Mouse (Mus musculus): Measurements from ENCODE around the gene Creb3l2.
A peak's percentile ranks its signal among the peaks of the same experiment; 100 is the strongest.
"Not testable (repeated sequence)": the region's sequence is repeated elsewhere in the genome, so short reads cannot be mapped to it uniquely, and the experiment has no call there.

Creb3l2 gene

DNA sequence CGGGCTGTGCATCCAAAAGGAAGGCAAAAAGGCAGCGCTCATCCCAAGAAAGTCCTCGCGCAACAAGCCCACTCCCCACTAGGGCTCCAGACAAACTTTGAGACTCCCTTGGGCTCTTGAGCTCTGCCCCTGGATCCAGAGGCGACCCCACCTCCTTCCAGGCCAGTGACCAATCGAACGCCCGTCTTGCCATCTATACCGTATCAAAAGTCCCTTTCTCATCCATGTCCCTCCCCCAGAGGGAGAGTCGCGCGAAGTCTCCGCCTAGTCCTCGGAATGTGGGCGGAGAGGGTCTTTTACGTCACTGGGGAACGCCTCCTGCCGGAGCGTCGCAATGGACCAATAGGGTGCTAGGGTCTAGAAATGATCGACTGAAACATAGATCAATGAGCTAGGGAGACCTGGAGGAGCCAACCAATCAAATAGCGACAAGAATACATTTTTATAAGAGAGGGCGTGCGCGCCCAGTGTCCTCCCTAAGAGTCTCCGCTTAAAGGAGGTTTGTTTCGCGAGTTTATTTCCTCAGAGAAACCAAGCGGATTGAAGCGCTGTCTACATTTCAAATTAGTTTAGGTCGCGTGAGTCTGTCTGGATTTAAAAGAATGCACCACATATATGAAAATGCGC is at the start of gene Creb3l2:
TSS of gene Creb3l2 (minus strand) at position 106 of the 627 bp plus-strand sequence.
- peak; percentile 94 to 97 for DNase-seq (ENCODE audit: low spot score in 2 of 2)

GRCm38 (mm10) chr6:37486502-37486901 is 44.6 kb upstream of the Creb3l2 start:
- no peak for DNase-seq (ENCODE audit: low spot score in 2 of 2)

GRCm38 (mm10) chr6:37484588-37485070 is 42.7 kb upstream of the Creb3l2 start:
- no peak for DNase-seq (ENCODE audit: low spot score in 2 of 2)

DNA sequence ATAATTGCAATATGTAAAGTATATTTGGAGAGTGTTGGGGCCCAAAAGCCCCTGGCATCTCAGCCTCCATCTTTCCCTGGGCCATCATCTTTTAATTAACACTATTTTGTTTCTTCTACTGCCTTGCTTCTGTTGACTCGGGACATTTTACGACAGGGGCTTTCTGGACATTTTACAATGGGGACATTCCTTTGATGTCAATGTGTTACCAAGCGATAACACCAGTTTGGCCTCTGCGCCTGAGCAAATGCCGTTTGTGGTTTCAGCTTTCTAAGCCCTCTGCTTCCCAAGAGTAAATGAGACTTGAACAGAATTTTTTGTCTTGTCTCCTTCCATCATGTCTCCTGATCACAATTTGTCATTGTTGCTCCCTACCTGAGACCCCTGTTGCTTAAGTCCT is 41.3 kb upstream of the Creb3l2 start:
- no peak for DNase-seq (ENCODE audit: low spot score in 2 of 2)

GRCm38 (mm10) chr6:37481147-37481546 is 39.2 kb upstream of the Creb3l2 start:
- no peak for DNase-seq (ENCODE audit: low spot score in 2 of 2)

GRCm38 (mm10) chr6:37480008-37480407 is 38.1 kb upstream of the Creb3l2 start:
- DNase-seq (ENCODE audit: low spot score in 2 of 2), result no peak

- DNase-seq (ENCODE audit: low spot score in 2 of 2), result no peak
Measured at GRCm38 (mm10) chr6:37478481-37478880, 36.5 kb upstream of the Creb3l2 start.

DNA sequence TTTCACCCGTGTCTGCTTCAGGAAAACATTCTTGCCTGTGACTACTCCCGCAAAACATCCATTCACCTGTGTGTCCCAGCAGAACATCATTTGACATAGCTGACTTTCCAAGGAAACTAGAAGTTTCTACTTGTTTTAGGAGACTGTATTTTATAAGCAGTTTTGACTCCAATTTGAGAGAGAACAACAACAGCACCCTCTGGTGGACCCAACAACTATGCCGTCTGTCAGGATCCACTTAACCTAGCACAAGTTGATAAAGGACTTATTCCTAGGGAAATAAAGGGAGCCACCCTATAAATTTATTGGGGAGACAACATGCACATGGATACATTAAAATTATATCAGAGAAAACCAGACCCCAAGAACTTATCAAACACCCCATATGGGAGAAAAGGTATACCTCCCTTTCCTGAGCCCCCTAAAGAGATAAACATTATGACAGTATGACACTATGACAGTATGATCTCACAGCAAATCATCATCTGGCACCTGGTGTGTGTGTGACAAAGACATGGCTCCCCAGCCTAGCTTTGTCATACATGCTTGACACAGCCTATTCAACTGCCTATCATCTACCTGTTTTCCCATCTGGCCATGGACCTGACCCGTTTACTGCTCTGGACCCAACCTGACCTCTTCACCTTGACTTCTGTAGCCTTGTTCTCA is 31.9 kb upstream of the Creb3l2 start:
- DNase-seq (ENCODE audit: low spot score in 2 of 2), result peak in 1 of 2 experiments; percentile 35

DNA sequence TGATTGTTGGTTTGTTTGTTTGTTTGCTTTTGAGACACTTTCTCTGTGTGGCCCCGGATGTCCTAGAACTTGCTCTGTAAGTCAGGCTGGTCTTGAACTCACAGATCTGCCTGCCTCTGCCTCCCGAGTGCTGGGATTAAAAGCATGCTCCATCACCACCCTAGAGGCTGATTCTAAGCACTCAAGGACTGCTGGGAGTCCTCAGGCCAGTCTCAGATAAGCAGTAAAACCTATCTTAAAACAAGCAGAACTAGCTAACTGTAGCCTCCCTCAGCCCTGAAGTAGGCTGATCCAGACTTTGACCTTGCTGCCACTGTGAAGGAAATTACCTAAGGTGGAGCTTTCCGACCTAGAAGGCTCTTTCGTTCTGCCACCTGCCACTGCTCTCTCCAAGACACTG is 28.3 kb upstream of the Creb3l2 start:
- DNase-seq (ENCODE audit: low spot score in 2 of 2), result no peak

- DNase-seq (ENCODE audit: low spot score in 2 of 2), result no peak
Measured at GRCm38 (mm10) chr6:37465847-37466246, 23.9 kb upstream of the Creb3l2 start.

- DNase-seq (ENCODE audit: low spot score in 2 of 2), result no peak
Measured at GRCm38 (mm10) chr6:37465356-37465755, 23.4 kb upstream of the Creb3l2 start.

GRCm38 (mm10) chr6:37464585-37464984 is 22.6 kb upstream of the Creb3l2 start:
- no peak for DNase-seq (ENCODE audit: low spot score in 2 of 2)

DNA sequence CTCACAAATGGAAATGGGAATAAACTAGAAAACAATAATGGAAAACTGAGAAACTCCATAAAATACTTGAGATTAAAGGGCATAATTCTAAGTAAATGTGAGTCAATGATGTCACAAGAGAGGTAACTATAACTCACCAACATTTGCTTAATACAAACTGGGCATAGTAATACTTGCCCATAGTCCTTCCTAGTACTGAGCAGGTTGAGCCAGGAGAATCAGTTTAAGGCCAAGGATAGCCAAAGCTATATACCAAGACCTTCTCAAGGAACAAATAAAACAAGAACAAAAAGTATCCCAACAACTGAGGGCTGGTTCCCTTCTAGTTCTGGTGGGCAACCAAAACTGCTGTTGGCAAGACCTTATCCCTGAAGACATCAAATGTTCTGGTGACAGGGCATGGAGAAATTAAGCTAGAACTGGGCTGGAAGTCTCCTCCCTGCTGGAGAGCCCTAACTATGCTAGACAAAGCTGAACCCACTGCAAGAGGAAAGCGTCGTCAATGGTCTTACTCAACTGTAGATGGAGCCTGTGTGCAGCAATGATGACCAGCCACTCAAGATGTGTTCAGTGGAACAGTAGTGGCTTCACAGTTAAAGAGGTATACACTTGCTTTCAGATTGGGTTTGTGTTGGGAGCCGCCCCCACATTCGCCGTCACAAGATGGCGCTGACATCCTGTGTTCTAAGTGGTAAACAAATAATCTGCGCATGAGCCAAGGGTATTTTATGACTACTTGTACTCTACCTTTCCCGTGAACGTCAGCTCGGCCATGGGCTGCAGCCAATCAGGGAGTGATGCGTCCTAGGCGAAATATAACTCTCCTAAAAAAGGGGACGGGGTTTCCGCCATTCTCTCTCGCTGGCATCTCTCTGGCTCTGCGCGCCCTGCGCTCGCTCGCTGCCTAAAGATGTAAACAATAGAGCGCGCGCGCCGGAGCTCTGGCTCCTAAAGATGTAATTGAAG is 21.9 kb upstream of the Creb3l2 start:
- peak; percentile 25 to 46 for DNase-seq (ENCODE audit: low spot score in 2 of 2)

DNA sequence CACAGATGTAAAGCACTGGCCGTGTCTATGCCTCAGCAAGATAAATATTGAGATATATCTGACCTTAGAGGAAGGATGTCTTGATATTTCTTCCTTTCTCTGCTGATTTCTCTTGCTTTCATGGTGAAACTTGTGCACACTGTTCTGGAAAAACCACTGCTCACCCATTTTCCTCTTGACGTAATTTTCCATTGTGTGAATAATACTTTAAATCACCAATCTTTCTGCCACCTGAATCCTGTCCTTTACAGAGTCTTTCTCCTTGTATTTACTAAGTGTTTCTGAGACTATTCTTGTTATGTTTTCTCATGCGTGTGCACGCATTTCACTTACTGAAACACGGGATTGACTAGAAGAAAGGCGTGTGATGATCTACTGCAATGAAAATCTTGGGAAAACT is 18.7 kb upstream of the Creb3l2 start:
- no peak for DNase-seq (ENCODE audit: low spot score in 2 of 2)

- DNase-seq (ENCODE audit: low spot score in 2 of 2), result not testable (repeated sequence)
Measured at GRCm38 (mm10) chr6:37459656-37460055, 17.7 kb upstream of the Creb3l2 start.

- no peak for DNase-seq (ENCODE audit: low spot score in 2 of 2)
Measured at GRCm38 (mm10) chr6:37457990-37458655, 16.2 kb upstream of the Creb3l2 start.

DNA sequence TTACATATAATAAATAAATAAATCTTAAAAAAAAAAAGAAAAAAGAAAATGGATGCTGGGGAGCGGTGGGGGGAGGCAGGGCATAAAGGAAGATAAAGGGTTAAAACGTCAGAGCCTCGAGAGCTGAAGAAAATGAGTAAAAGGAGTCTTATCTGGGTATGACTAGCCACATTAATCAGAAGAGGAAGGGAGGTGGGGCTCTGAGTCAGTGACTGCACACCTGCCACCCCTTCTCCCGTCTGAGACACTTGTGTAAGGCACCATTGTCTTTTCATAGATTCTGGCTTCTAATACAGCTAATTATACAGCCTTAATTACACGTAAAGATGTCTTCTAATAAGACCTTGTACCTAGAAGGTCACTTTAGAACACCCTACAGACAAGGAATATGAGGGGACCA is 13.6 kb upstream of the Creb3l2 start:
- DNase-seq (ENCODE audit: low spot score in 2 of 2), result no peak

DNA sequence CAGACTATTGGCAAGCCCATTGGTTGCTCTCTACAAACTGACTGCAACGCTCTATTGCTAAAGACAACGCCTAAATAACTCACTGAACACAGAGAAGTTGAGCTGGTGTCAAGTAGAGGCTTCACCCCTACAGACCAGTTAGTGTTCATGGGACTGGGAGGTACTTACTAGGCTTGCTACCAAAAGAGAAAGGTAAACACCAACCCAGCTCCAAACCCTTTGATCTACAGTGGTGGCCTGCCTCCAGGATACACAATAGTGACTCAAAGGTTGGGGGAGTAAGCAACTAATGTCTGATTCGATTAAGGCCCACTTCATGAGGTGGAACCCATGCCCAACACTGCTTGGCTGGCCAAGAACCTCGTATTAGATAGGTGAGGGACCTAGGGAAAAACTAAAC is 11.1 kb upstream of the Creb3l2 start:
- no peak for DNase-seq (ENCODE audit: low spot score in 2 of 2)

DNA sequence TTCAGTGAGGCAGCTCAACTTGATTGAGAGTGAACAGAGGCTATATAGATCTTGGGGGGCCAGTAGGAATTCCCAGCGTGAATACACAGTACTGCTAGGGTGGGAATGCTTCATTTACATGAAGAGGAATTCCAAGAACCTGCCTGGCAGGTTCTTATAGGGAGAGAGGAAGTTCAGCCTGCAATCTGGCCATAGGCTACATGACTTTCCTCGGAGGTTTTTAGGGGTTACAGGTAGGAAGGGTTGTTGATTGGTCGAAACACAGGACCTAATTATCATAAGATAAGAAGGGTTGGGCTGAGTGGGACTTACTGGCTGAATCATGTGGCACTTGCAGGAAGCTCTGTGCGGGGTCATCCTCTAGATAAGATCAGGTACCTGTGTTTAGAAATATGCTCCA is 9.7 kb upstream of the Creb3l2 start:
- no peak for DNase-seq (ENCODE audit: low spot score in 2 of 2)

DNA sequence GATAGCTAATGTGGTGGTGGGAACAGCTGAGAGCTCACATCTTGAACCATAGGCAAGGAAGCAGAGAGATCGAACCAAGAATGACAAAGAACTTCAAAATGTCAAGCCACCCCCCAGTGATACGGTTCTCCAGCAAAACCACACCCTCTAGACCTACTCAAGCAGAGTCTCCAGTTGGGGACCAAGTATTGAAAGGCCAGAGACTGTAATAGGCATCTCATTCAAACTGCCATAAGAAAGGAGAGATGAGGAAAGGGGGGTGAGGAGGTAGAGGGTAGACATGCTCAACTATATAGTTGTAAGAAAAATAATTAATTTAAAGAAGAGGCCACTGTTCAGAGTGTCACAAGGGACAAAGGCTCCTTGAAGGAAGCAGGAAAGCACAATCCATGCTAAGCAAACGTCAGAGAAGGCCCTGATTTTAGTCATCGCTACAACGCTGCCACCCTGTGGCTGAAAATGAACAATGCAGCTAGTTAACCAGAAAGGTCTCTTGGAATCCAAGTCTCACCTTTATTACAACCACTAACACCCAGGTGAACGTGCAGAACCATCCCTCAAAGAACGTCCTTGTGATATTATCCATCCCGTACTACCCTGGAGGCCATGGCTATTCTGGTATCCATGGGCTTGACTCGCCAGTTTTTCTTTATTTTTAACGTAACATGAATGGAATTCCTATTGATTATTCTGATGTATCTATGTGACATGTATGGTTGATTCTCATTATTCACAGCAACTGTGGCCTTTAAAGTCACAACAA is 5.9 kb upstream of the Creb3l2 start:
- DNase-seq (ENCODE audit: low spot score in 2 of 2), result peak; percentile 25 to 62

- DNase-seq (ENCODE audit: low spot score in 2 of 2), result no peak
Measured at GRCm38 (mm10) chr6:37442781-37443180, 835 bp upstream of the Creb3l2 start.

Measured in thymus, postnatal 10 days (tissue).